Mouse (Mus musculus): ENCODE results near the gene 2310034G01Rik. TPM values are rescaled to one million over a fixed set of nuclear protein-coding genes. Genes with fewer than 3 reads are reported as not detected.

Gene 2310034G01Rik
- total RNA-seq, 1 experiment = 0.80 TPM

DNA sequence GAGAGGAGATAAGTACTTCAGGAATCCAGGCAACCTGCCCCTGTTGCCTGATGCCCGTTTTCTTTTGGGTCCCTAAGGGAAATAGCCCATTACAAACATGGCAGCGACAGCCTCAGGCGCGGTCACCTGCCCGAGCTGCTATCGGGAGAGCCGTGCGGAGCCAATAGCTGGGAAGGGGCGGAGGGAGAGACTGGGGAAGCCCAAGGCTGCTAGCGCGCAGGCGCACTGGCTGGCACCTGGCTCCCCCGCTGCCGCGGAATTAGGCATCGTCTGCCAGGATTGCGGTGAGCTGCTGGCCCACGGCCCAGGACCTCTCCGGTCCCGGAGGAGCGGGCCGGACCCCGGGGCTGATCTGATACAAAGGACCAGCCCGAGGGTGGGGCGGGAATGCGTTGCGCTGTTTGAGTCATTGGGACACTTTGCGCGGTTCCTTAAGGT is 6.6 kb upstream of the 2310034G01Rik start:
- Histone ChIP-seq H3K9ac (ENCODE audit: insufficient read depth, low read depth, low read length, poor library complexity, severe bottlenecking) (peak overlapping the region; percentile 79), H3K4me1 (ENCODE audit: control insufficient read depth in 2 of 2, insufficient read depth in 2 of 2, low read length in 2 of 2, poor library complexity in 1 of 2) (peaks cover 5% of the 10 kb centered on the region in 2 experiments; a peak in 2 of 4 replicates), H3K36me3 (ENCODE audit: control insufficient read depth, insufficient read depth, low read length, poor library complexity, severe bottlenecking) (no peaks in the 10 kb centered on the region), H3K9me3 (ENCODE audit: control insufficient read depth, insufficient read depth, low read depth, low read length) (no peaks in the 10 kb centered on the region), H3K4me3 (ENCODE audit: insufficient read depth in 1 of 2, low read depth in 1 of 2, low read length in 2 of 2, poor library complexity in 1 of 2, severe bottlenecking in 1 of 2) (peak overlapping the region; percentile 73 to 86), H3K27ac (ENCODE audit: insufficient read depth, low read depth, low read length, poor library complexity, severe bottlenecking) (no peak overlapping the region)
- TF ChIP-seq ZNF384 (IDR thresholded peaks at IDR 0.05; ENCODE audit: low read depth, low read length) (no peak), ZC3H11A (IDR thresholded peaks at IDR 0.05; ENCODE audit: borderline replicate concordance, low read depth, low read length) (no peak), HCFC1 (IDR thresholded peaks at IDR 0.05; ENCODE audit: borderline replicate concordance, insufficient read depth, low read length) (peak; percentile 91), MAFK (IDR thresholded peaks at IDR 0.05; ENCODE audit: insufficient read depth, low read depth, low read length) (no peak), CHD2 (IDR thresholded peaks at IDR 0.05; ENCODE audit: low read depth, low read length) (peak; percentile 75; the same call in 1 of the 2 replicates)
- in situ Hi-C loops (cut with MboI; ENCODE audit: low sequenced_read_pairs in 2 of 2, unreplicated experiment in 2 of 2) = no loop called here
- peak; percentile 85 for DNase-seq (ENCODE audit: low read depth, low spot score)

DNA sequence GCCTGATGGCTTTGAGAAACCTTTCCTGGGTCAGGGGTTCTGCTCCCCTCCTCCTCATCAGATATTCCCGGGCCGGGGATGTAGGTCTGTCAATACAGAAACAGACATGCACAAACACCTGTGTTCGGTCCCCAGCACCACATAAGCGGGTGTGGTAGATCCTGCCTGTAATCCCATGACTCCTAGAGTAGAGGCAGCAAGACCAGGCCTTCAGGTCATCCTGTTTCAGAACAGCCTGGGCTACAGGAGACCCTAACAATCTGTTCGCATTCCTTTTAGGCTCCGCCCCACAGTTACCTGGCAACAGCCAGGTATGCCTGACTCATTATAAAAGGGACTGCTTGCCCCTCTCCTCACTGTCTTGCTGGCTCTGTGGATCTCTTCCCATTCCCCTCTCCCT is 552 bp downstream of the 2310034G01Rik start:
- in situ Hi-C loops (cut with MboI; ENCODE audit: low sequenced_read_pairs in 2 of 2, unreplicated experiment in 2 of 2) = no loop called here
- no peak overlapping the region for H3K27ac ChIP-seq (ENCODE audit: insufficient read depth, low read depth, low read length, poor library complexity, severe bottlenecking)

DNA sequence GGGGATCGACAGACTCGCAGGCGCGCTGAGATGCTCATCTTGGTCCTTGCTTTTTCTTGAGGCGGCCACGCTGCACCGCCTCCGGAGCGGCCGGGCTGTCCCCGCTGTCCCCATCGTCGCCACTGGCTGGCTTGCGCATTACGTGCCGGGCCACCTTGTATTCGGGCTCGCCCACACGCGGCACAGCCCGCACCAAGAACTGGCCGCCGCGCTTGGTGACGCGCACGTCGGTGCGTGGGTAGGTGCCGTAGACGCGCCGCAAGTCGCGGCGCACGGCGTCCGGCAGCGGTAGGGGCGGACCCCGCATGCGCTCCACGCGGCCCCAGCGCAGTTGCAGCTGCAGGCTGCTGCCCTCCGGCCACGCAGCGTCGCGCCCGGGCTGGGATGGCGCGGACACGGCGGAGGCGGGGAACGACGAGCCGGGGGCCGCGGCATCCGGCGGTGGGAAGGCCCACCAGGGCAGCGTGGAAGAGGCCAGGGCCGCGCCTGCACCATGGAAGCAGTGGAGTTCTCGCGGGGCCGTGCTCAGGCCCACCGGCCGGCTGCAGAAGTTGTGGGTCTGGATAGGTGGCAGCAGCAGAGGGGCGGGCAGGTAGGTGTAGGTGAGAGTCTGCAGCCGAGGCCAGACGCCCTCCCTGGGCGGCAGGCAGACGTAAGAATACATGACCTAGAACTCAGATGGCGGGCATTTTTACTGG is 1.2 kb downstream of the 2310034G01Rik start:
- H3K4me1 ChIP-seq (ENCODE audit: control insufficient read depth in 2 of 2, insufficient read depth in 2 of 2, low read length in 2 of 2, poor library complexity in 1 of 2) = peaks cover 3% of the 10 kb centered on the region in 2 experiments; a peak in 3 of 4 replicates

More for the DNA sequence above, 552 bp downstream of the 2310034G01Rik start:
- no peak for DNase-seq (ENCODE audit: low read depth, low spot score)
- Histone ChIP-seq H3K9me3 (ENCODE audit: control insufficient read depth, insufficient read depth, low read depth, low read length) (no peaks in the 10 kb centered on the region), H3K36me3 (ENCODE audit: control insufficient read depth, insufficient read depth, low read length, poor library complexity, severe bottlenecking) (no peaks in the 10 kb centered on the region), H3K9ac (ENCODE audit: insufficient read depth, low read depth, low read length, poor library complexity, severe bottlenecking) (peak overlapping the region; percentile 61), H3K4me1 (ENCODE audit: control insufficient read depth in 2 of 2, insufficient read depth in 2 of 2, low read length in 2 of 2, poor library complexity in 1 of 2) (peaks cover 3% of the 10 kb centered on the region in 2 experiments; a peak in 3 of 4 replicates), H3K4me3 (ENCODE audit: insufficient read depth in 1 of 2, low read depth in 1 of 2, low read length in 2 of 2, poor library complexity in 1 of 2, severe bottlenecking in 1 of 2) (peak overlapping the region; percentile 74 to 79)
- TF ChIP-seq ZC3H11A (IDR thresholded peaks at IDR 0.05; ENCODE audit: borderline replicate concordance, low read depth, low read length) (no peak), MAFK (IDR thresholded peaks at IDR 0.05; ENCODE audit: insufficient read depth, low read depth, low read length) (no peak), CHD2 (IDR thresholded peaks at IDR 0.05; ENCODE audit: low read depth, low read length) (no peak), ZNF384 (IDR thresholded peaks at IDR 0.05; ENCODE audit: low read depth, low read length) (no peak), HCFC1 (IDR thresholded peaks at IDR 0.05; ENCODE audit: borderline replicate concordance, insufficient read depth, low read length) (no peak)

DNA sequence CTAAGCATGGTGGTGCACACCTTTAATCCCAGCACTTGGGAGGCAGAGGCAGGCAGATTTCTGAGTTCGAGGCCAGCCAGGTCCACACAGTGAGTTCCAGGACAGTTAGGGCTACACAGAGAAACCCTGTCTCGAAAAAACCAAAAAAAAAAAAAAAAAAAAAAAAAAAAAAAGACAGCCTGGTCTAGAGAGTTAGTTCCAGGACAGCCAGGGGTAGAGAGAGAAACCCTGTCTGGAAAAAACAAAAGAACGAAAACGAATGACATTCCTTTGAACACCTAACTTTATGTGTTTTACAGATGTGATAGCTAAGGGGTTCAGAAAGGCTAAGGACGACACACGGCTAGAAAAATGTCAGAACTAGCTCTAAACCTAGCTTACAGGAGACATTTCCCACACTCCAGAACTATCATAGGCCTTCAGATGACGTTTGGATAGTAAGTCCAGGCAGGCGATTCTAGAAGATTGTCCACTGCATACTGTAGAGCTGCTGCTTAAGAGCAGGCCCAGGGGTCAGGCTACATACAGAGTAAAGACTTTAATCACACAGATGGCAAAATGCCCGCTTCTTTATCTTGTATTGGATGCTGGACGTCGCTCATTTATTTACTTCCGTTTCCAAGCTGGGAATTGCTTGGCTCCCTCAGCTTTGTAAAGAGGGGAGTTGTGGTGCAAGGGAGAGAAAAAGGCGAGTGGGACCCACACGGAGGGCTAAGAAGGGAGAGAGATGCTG is 2.0 kb downstream of the 2310034G01Rik start:
- in situ Hi-C loops (cut with MboI; ENCODE audit: low sequenced_read_pairs in 2 of 2, unreplicated experiment in 2 of 2) = no loop called here

More for the DNA sequence above, 1.2 kb downstream of the 2310034G01Rik start:
- Histone ChIP-seq H3K4me3 (ENCODE audit: insufficient read depth in 1 of 2, low read depth in 1 of 2, low read length in 2 of 2, poor library complexity in 1 of 2, severe bottlenecking in 1 of 2) (peak overlapping the region; percentile 74 to 79), H3K27ac (ENCODE audit: insufficient read depth, low read depth, low read length, poor library complexity, severe bottlenecking) (no peak overlapping the region), H3K9me3 (ENCODE audit: control insufficient read depth, insufficient read depth, low read depth, low read length) (no peaks in the 10 kb centered on the region), H3K36me3 (ENCODE audit: control insufficient read depth, insufficient read depth, low read length, poor library complexity, severe bottlenecking) (no peaks in the 10 kb centered on the region), H3K9ac (ENCODE audit: insufficient read depth, low read depth, low read length, poor library complexity, severe bottlenecking) (peak overlapping the region; percentile 61)
- DNase-seq (ENCODE audit: low read depth, low spot score) = no peak
- TF ChIP-seq ZNF384 (IDR thresholded peaks at IDR 0.05; ENCODE audit: low read depth, low read length) (no peak), CHD2 (IDR thresholded peaks at IDR 0.05; ENCODE audit: low read depth, low read length) (no peak), ZC3H11A (IDR thresholded peaks at IDR 0.05; ENCODE audit: borderline replicate concordance, low read depth, low read length) (no peak), HCFC1 (IDR thresholded peaks at IDR 0.05; ENCODE audit: borderline replicate concordance, insufficient read depth, low read length) (no peak), MAFK (IDR thresholded peaks at IDR 0.05; ENCODE audit: insufficient read depth, low read depth, low read length) (no peak)
- in situ Hi-C loops (cut with MboI; ENCODE audit: low sequenced_read_pairs in 2 of 2, unreplicated experiment in 2 of 2) = no loop called here

More for the DNA sequence above, 2.0 kb downstream of the 2310034G01Rik start:
- Histone ChIP-seq H3K4me1 (ENCODE audit: control insufficient read depth in 2 of 2, insufficient read depth in 2 of 2, low read length in 2 of 2, poor library complexity in 1 of 2) (peaks cover 3% of the 10 kb centered on the region in 2 experiments; a peak in 3 of 4 replicates), H3K4me3 (ENCODE audit: insufficient read depth in 1 of 2, low read depth in 1 of 2, low read length in 2 of 2, poor library complexity in 1 of 2, severe bottlenecking in 1 of 2) (peak overlapping the region; percentile 74 to 79), H3K9me3 (ENCODE audit: control insufficient read depth, insufficient read depth, low read depth, low read length) (no peaks in the 10 kb centered on the region), H3K36me3 (ENCODE audit: control insufficient read depth, insufficient read depth, low read length, poor library complexity, severe bottlenecking) (no peaks in the 10 kb centered on the region), H3K27ac (ENCODE audit: insufficient read depth, low read depth, low read length, poor library complexity, severe bottlenecking) (no peak overlapping the region), H3K9ac (ENCODE audit: insufficient read depth, low read depth, low read length, poor library complexity, severe bottlenecking) (peak overlapping the region; percentile 61)
- DNase-seq (ENCODE audit: low read depth, low spot score) = no peak
- TF ChIP-seq ZC3H11A (IDR thresholded peaks at IDR 0.05; ENCODE audit: borderline replicate concordance, low read depth, low read length) = no peak
- no peak for TF ChIP-seq HCFC1 (IDR thresholded peaks at IDR 0.05; ENCODE audit: borderline replicate concordance, insufficient read depth, low read length)
- TF ChIP-seq CHD2 (IDR thresholded peaks at IDR 0.05; ENCODE audit: low read depth, low read length) = no peak
- TF ChIP-seq ZNF384 (IDR thresholded peaks at IDR 0.05; ENCODE audit: low read depth, low read length) = no peak
- no peak for TF ChIP-seq MAFK (IDR thresholded peaks at IDR 0.05; ENCODE audit: insufficient read depth, low read depth, low read length)

All from ES-E14 (cell line).